Comparison of ENCODE assay signal across 16 mouse cellular contexts in the genomic region with DNA sequence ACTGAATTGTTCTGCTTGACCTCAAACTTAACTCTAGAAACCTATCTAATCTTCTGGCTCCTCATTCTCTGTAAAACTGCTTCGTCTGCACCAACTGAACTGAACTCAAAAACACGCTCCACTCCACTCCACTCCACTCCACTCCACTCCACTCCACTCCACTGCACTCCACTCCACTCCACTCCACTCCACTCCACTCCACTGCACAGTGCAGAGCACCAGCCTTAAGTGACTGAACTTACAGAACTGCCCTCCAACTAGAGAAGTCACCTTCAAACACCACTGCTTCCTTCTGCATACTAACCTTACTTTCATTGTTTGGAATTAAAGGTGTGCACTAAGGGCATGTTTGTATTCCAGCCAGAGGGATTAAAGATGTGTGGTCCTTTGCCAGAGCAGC. TPM values are rescaled to one million over a fixed set of nuclear protein-coding genes. Genes with fewer than 3 reads are reported as not detected.
DNase-seq lines count a peak whose midpoint lies in the region; ATAC-seq and TF ChIP-seq lines count a peak whose summit lies in the region.
"Had no signal": no experiment of that assay in that cellular context is flagged by ENCODE, and none has a peak within 500 bp of the region (broad histone marks: within the 10 kb centered on the region; RNA-seq: fewer than 3 reads in every experiment).

No protein-coding gene starts in this region.

- no peaks in the 10 kb centered on the region for H3K9me3 ChIP-seq in lung, embryonic 16.5 days (ENCODE audit: control insufficient read depth, low read length)
- H3K9me3 ChIP-seq: embryonic facial prominence, embryonic 10.5 days; forebrain, embryonic 13.5 days; hindbrain, embryonic 13.5 days; midbrain, embryonic 13.5 days had no signal

- no peak overlapping the region for H3K9ac ChIP-seq in lung, embryonic 16.5 days (ENCODE audit: low read length)
- H3K9ac ChIP-seq: forebrain, embryonic 13.5 days; hindbrain, embryonic 13.5 days; midbrain, embryonic 13.5 days had no signal

- peaks cover 24% of the 10 kb centered on the region for H3K4me1 ChIP-seq in thymus, adult 2 months (replicated peaks; ENCODE audit: control insufficient read depth, insufficient read depth, low read length)
- H3K4me1 ChIP-seq in lung, embryonic 16.5 days (replicated peaks; ENCODE audit: control insufficient read depth, insufficient read depth, low read length): peaks cover 3% of the 10 kb centered on the region; the same call in 1 of the 2 replicates
- H3K4me1 ChIP-seq: embryonic facial prominence, embryonic 10.5 days; forebrain, embryonic 13.5 days; hindbrain, embryonic 13.5 days; midbrain, embryonic 13.5 days had no signal

- H3K4me3 ChIP-seq in thymus, adult 2 months (ENCODE audit: control insufficient read depth, insufficient read depth, low read length): no peak overlapping the region
- H3K4me3 ChIP-seq in lung, embryonic 16.5 days (ENCODE audit: low read length): no peak overlapping the region
- H3K4me3 ChIP-seq: embryonic facial prominence, embryonic 10.5 days; forebrain, embryonic 13.5 days; hindbrain, embryonic 13.5 days; midbrain, embryonic 13.5 days had no signal

- H3K27ac ChIP-seq in thymus, adult 2 months (ENCODE audit: control insufficient read depth, insufficient read depth, low read length): peak overlapping the region; percentile 100
- peak overlapping the region; percentile 47; the same call in 1 of the 2 replicates for H3K27ac ChIP-seq in lung, embryonic 16.5 days (ENCODE audit: low read length)
- H3K27ac ChIP-seq: embryonic facial prominence, embryonic 10.5 days; forebrain, embryonic 13.5 days; hindbrain, embryonic 13.5 days; macrophage; midbrain, embryonic 13.5 days had no signal

- H3K27me3 ChIP-seq in thymus, adult 2 months (ENCODE audit: control insufficient read depth, insufficient read depth, low read length): no peaks in the 10 kb centered on the region
- no peaks in the 10 kb centered on the region for H3K27me3 ChIP-seq in lung, embryonic 16.5 days (ENCODE audit: control insufficient read depth, insufficient read depth, low read depth, low read length)
- H3K27me3 ChIP-seq: forebrain, embryonic 13.5 days; hindbrain, embryonic 13.5 days; midbrain, embryonic 13.5 days had no signal

- H3K4me2 ChIP-seq in lung, embryonic 16.5 days (ENCODE audit: low read depth, low read length): no peak overlapping the region
- H3K4me2 ChIP-seq: forebrain, embryonic 13.5 days; hindbrain, embryonic 13.5 days; midbrain, embryonic 13.5 days had no signal

- H3K36me3 ChIP-seq in thymus, adult 2 months (ENCODE audit: control insufficient read depth, insufficient read depth, low read length): peaks cover 61% of the 10 kb centered on the region
- peaks cover 22% of the 10 kb centered on the region for H3K36me3 ChIP-seq in lung, embryonic 16.5 days (ENCODE audit: control insufficient read depth, insufficient read depth, low read length)

- no peak for TF ChIP-seq CTCF in thymus, adult 2 months (IDR thresholded peaks at IDR 0.05; ENCODE audit: borderline replicate concordance, control insufficient read depth, extremely low read depth, insufficient read depth, low read length, poor library complexity)

- WGBS in thymus, adult 2 months: 47% methylated on average over 2 of the region's 2 CpGs
- 61% methylated on average over 2 of the region's 2 CpGs for WGBS in lung, embryonic 16.5 days

- TF ChIP-seq POLR2A in thymus, adult 2 months (IDR thresholded peaks at IDR 0.05; ENCODE audit: control insufficient read depth, extremely low read depth, insufficient read depth, low read length, poor library complexity): no peak

- DNase-seq in kidney, adult 11 months: peak; percentile 14
- DNase-seq in kidney, adult 8-10 months: no peak
- DNase-seq in thymus, adult 2 months: no peak
- no peak for DNase-seq in thymus, postnatal 10 days (ENCODE audit: low spot score in 2 of 2)
- peak; percentile 57 for DNase-seq in thymus, postnatal 4 days
- DNase-seq in cerebellum, postnatal 4 days (ENCODE audit: low spot score in 2 of 2): no peak
- DNase-seq: adrenal gland, adult 8-10 months; cerebellum, adult 11-12 months; cerebellum, postnatal 36 days; gastrocnemius, postnatal 14 days had no signal

- ATAC-seq in lung, embryonic 16.5 days (ENCODE audit: low read depth): peak; percentile 89
- ATAC-seq: forebrain, embryonic 13.5 days; midbrain, embryonic 13.5 days had no signal

RNA-seq across cellular contexts. Expression of a gene that starts 24.7 kb away (rescaled TPM):
- polyA plus RNA-seq in thymus, adult 2 months (2012; rRNA removed): 24.5 and 29.9 TPM in 2 replicates
- polyA plus RNA-seq in lung, embryonic 16.5 days (2015; fragmentation: Nextera tagmentation; extraction: Ambion mirVana): 62.7 and 62.8 TPM in 2 replicates
- polyA plus RNA-seq: macrophage had no signal

RNA-seq across cellular contexts. Expression of a gene that starts 38.2 kb away (rescaled TPM):
- polyA plus RNA-seq in thymus, adult 2 months (2012; rRNA removed): 17.4 and 18.2 TPM in 2 replicates
- 12.8 and 12.9 TPM in 2 replicates for polyA plus RNA-seq in lung, embryonic 16.5 days (2015; fragmentation: Nextera tagmentation; extraction: Ambion mirVana)

RNA-seq across cellular contexts. Expression of a gene that starts 53.4 kb away (rescaled TPM):
- polyA plus RNA-seq in thymus, adult 2 months (2012; rRNA removed): 161 and 186 TPM in 2 replicates
- polyA plus RNA-seq in lung, embryonic 16.5 days (2015; fragmentation: Nextera tagmentation; extraction: Ambion mirVana): 6.0 and 6.2 TPM in 2 replicates

RNA-seq across cellular contexts. Expression of a gene that starts 56.6 kb away (rescaled TPM):
- 96.3 and 103 TPM in 2 replicates for polyA plus RNA-seq in thymus, adult 2 months (2012; rRNA removed)
- 41.3 and 41.7 TPM in 2 replicates for polyA plus RNA-seq in lung, embryonic 16.5 days (2015; fragmentation: Nextera tagmentation; extraction: Ambion mirVana)

Comparison
In these comparisons a context has a peak if more than half of its experiments do, and no peak if none do; other contexts are left out.
1. DNase-seq: peak in kidney, adult 11 months (single experiment) and thymus, postnatal 4 days (single experiment); none in kidney, adult 8-10 months (0 of 2), thymus, adult 2 months (single experiment), thymus, postnatal 10 days (0 of 2) and cerebellum, postnatal 4 days (0 of 2).
2. RNA of a gene that starts 53.4 kb away (polyA plus RNA-seq): 161 to 186 TPM in thymus, adult 2 months; 6.0 to 6.2 TPM in lung, embryonic 16.5 days; every median in the first group is over 10 times any median in the second.